Mouse (Mus musculus) spleen, adult 2 months (tissue): Measurements from ENCODE around the gene Wdr62.

Source experiments
- CTCF ChIP-seq: fragments of 200-500 bp; IDR thresholded peaks from 2 replicates; pipeline ENCODE4 v1.5.1; 2011; ENCODE audit warnings: mild to moderate bottlenecking, inconsistent platforms; ENCODE audit not compliant: insufficient read depth, insufficient read length, insufficient replicate concordance; ENCODE audit errors: extremely low read depth
- POLR2A ChIP-seq: fragments of 200-500 bp; IDR thresholded peaks from 2 replicates; pipeline ENCODE4 v1.6.1; 2011; ENCODE audit warnings: low read depth, low read length, inconsistent platforms

GRCm38 (mm10) chr7:30320946-30321345, 40.7 kb upstream of the Wdr62 start:
- TF ChIP-seq POLR2A, result no peak
- TF ChIP-seq CTCF, result no peak
